Mouse (Mus musculus) testis, adult 2 months (tissue): ENCODE data around the gene Arhgap27.

Experiments used
- CTCF ChIP-seq: fragments of 200-500 bp; IDR thresholded peaks from 2 replicates; pipeline ENCODE4 v1.5.1; 2012; ENCODE audit warnings: low read depth, mild to moderate bottlenecking, inconsistent platforms, low read length, moderate library complexity; ENCODE audit not compliant: control insufficient read depth, insufficient read depth, insufficient replicate concordance
- POLR2A ChIP-seq: fragments of 200-500 bp; IDR thresholded peaks from 2 replicates; pipeline ENCODE4 v1.6.1; 2012; ENCODE audit warnings: low read depth, mild to moderate bottlenecking, inconsistent platforms, low read length, moderate library complexity; ENCODE audit not compliant: control insufficient read depth

- TF ChIP-seq POLR2A (no peak), CTCF (no peak)
These were observed 23.9 kb downstream of the Arhgap27 start for GRCm38 (mm10) chr11:103339414-103340119.
